Mouse (Mus musculus) B cell, adult 2 months (primary cell): ENCODE data around the gene Relb.

Experiments used
- DNase-seq, 2 experiments: peaks; one replicate each; pipeline ENCODE4 v3.0.0; 2022

Relb gene

DNA sequence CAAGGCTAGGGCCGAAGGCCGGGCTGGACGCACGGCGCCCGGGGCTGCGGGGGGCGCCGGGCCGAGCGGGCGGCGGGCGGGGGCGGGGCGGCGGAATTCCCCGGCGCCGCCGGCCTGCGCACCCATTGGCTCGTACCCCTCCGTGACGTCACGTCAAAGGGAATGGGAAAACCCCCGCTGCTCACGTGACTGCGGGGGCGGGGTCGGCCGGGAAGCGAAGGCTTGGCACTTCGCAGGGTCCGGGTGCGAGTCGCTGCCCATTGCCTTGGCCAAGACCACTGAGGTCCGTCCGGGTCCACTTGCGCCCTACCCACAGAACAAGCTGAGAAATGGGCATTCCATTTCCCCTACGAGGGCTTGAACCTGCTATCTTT is at the start of gene Relb:
Gene Relb, minus strand, starts transcription at position 78 of the 374 bp plus-strand sequence.
- peak; percentile 98 for DNase-seq

DNA sequence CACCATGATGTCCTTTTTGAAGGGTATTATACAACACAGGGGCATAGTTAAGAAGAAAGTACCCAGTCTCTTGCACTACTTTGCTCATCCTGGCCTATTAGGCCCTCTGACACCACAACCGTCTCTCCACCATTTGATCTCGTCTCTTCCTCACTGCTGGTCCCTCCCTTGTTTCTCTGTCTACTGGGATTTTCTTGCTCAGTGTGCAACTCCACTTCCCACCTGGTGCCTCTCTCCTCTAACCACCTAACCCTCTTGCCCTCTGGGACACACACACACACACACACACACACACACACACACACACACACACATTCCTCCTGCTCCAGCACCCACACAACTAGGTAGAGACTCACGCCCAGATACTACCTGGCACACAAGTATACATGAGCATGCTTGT is 49.7 kb upstream of the Relb start:
- no peak for DNase-seq

DNA sequence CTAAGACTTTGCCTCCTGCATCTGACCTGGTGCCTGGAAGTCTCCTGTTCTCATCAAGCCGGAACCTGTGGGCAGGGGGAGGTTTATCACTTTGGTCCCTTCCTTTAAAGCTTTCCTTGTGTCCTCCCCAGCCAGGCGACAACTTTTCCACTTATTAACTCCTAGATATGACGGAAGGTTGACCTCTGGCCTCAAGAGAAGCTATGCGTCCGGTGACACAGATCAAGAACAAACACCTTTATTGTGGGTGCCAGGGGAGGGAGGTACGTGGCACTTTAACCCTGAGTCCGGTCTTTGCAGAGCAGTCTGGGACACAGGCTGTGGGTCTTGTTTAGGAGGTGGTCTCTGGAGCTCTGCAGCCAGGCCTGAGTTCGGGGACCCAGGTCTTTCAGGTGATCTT is 48.6 kb upstream of the Relb start, which contains the start of gene Apoc2:
Gene Apoc2, minus strand, starts transcription at position 70 of the 400 bp plus-strand sequence.
- DNase-seq = no peak

DNA sequence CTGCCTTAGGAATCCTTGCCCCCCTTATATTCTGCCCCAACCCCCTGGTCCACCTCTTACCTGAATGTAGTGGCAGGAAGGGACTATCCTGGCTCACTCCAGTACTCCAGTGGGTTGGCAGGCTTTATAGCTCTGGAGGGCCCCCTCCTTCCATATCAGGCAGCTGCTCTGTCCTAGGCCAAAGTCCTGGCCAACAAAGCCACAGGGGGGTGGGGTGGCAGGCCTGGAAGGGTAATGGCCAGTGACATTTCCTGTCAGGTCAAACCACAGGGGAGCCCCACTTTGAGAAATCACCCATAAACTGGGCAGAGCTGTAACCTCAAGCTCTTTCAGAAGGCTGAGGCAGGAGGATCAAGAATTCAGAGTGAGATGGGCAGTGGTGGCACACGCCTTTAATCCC is 47.4 kb upstream of the Relb start:
- DNase-seq = no peak

DNA sequence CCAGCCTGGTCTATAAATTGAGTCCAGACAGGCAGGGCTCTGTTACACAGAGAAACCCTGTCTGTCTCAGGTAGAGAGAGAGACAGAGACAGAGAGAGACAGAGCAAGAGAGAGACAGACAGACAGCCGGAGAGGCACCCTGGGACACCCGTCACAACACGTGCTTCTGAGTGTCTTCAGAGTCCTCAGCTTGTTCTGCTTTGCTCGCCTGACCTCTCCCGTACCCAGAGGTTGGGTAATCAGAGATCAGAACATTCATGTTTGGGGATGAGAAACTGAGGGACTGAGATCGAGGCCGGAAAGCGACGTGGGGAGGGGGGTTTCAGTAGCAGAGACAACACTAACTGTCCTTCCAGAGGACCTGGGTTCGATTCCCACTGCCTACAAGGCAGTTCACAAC is 46.6 kb upstream of the Relb start:
- no peak for DNase-seq

DNA sequence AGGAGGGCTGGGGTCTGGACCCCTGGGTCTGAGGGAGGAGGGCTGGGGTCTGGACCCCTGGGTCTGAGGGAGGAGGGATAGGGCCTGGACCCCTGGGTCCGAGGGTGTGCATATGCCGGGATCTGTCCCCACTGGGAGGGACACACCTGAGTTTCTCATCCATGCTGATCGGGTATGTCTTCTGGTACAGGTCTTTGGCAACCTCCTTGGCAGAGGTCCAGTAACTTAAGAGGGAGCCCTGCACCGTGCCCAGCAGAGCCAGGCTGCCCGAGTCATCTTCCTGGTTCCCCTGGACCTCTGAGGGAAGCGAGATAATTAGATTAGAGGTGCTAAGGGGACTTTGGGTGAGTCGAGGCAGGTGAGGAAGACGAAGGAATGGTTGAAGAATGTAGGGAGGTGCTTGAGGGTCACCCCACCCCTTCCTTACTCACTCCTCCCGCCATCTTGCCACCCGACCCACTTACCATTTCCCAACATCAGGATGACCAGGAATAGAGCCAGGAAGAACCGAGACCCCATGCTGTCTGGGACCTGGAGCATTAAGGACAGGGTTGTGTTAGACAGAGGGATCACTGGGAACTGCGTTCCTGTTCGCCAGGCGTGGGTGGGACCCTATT is 44.0 kb upstream of the Relb start:
- no peak for DNase-seq

DNA sequence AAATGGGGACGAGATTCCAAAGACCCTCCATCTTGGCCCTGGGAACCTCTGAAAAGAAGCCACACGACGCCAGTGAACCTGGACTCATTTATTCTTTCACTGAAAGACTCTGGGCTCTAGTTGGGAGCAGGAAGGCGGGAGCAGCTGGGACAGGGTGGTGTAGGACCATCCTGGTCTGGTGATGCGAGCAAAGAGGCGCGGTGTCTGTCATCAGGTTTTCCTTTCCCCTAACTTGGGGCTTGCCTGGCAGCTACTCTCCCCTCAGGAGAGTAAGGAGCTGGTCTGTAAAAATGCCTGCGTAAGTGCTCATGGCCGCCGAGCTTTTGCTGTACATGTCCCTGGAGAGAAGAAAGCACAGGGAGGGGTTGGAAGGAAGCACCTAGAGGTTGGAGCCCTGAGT is 42.3 kb upstream of the Relb start:
- no peak for DNase-seq

DNA sequence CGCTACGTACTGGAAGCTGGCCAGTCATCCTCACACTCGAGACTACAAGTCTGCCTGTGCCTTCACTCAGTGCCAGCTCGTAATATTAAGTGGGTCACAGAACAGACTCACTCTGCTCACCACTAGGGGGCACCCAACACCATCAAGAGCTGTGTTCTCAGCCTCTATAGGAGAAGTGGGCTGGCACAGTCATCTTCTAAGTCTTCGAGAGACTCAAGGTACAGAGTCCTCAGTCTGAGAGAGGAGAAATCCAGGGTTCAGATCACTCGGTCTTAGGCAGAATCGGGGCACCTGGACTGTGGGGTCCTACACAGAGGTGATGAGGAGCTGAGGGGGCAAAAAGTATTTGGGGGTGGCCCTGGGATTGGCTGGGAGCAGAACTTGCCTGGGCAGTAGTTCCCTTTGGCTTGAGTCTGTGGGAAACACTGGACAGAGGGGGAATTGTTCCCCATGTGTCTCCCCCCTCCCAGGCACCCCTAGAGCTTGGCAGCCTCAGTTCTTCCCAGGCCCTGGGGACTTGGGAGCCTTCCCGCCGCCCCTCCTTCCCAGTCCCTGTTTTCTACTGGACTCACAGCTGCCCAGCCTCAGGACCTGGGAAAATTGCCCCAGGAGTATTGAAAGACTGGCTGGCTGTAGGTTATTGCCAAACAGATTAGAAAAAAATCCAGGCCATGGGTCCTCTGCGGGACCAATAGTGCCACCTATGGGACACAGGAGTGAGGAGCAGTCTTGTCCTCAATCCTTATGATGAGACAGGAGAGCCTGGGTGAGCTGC is 39.9 kb upstream of the Relb start:
- DNase-seq = peak; percentile 94 to 95

DNA sequence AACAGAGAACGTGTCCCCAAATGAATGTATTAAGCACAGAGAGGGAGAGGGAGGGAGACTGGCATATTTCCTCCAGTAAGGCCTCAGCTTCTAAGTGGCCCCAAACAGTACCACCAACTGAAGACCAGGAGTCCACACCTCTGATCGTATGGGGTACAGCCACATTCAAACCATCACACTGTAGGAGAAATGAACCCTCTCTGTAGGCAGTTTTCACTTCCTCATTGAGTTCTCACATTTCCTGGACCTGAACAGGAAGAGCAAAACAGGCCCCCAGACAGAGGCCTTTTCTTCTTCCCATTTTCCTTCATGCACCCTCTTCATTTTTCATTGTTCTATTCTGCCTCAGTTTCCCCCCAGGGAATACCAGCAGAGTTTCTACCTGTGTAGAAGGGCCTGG is 38.2 kb upstream of the Relb start:
- peak; percentile 43 to 45 for DNase-seq

GRCm38 (mm10) chr7:19666750-19667149 is 37.5 kb upstream of the Relb start:
- peak; percentile 13 to 24 for DNase-seq

- peak; percentile 97 for DNase-seq
Measured at GRCm38 (mm10) chr7:19664955-19665841, 36.0 kb upstream of the Relb start, which contains the start of gene Clptm1. Clptm1 (minus strand) TSS chr7:19665033.

DNA sequence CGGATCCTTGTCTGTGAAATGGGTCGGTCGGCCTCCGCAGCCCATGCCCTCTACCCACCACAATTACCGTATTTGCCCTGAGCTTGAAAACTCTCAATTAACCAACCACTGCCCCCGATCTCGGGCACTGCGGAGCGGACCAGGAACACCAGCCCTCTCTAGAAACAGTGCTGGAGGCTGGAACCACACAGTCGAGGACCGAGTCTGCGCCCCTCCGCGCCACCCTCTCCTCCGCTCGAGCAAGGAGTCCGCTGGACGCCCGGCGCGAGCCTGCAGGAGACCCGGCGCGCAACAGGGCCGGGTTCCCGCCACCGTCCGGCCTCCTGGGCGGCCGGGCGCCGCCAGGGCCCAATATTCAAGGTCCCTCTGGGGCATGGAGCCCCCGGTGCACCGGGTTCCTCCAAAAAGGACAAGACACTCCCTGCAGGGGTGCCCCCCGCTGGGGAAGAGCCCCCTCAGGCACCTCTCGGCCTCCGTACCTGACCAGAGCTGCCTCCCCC is 35.3 kb upstream of the Relb start:
- DNase-seq = no peak

DNA sequence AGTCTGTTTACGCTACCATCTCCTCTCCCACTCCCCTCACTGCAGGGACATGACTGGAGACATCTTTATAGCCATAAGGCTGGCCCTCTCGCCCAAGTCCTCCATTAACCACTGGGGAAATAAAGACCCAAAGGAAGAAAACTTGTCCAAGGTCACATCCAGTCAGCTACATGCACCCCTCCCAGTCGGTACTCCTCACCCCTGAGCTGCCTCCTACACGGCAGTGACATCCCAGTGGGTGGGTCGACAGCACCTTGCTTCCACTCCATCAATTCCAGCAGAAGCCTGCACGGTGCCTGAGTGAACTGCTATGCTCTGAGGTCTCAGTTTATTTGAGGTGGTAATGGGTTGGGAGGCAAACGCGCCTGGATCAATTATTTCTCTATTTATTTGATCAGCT is 34.7 kb upstream of the Relb start:
- no peak for DNase-seq

GRCm38 (mm10) chr7:19652614-19653013 is 23.4 kb upstream of the Relb start:
- no peak for DNase-seq

GRCm38 (mm10) chr7:19651063-19651786 is 22.0 kb upstream of the Relb start:
- DNase-seq = no peak

DNA sequence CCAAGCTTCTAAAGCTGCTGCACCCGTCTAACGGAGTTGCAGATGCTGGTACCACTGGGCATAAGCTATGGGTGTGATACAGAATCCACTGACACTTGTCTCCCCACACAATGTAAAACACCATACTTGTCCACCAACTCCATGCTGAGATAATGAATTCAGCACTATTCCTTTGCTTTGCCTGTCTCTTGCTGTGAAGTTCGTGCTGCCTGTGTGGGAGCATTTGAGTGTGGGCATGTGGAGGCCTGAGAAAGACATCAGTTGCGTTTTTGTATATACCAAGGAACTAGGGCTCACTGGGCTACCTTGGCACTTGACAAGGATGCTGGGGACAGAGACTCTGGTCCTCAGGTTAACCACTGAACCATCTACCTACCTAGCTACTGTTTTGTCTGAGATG is 12.0 kb upstream of the Relb start:
- DNase-seq = no peak

DNA sequence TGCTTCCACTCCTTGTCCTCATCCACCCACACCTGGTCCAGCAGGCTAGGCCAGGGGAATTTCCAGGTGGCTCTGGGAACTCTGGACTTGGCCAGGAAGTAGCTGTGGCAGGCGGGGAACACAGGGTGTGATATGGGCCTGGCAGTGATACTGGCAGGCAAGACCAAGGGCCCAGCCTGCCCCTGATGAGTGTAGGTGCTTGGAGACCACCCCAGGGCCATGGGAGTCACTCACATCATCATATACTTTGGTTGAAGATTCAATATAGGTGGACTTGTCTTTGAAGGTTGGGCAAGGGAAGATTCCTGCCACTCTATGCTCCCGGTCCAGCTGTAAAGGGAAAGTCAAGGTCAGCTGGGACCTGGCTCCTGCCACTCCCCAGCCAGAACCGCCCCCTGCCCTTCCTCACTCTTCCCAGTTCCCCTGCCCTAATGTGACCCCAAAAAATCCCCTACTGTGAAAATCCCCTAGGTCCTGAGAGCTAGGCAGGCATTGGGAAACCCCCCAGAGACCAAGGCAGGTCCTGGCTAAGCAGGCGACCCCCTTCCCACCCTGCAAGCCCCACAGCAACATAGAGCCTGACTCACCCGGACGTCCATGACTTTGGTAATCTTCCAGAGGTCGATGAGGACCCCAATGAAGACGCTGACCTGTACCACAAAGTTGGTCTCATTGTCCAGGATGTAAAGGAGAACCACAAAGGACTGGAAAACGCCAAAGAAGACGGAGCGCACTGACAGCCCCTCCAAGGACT is 6.0 kb upstream of the Relb start:
- no peak for DNase-seq

- no peak for DNase-seq
Measured at GRCm38 (mm10) chr7:19634591-19634990, 5.4 kb upstream of the Relb start.

GRCm38 (mm10) chr7:19633855-19634254 is 4.6 kb upstream of the Relb start:
- no peak for DNase-seq

DNA sequence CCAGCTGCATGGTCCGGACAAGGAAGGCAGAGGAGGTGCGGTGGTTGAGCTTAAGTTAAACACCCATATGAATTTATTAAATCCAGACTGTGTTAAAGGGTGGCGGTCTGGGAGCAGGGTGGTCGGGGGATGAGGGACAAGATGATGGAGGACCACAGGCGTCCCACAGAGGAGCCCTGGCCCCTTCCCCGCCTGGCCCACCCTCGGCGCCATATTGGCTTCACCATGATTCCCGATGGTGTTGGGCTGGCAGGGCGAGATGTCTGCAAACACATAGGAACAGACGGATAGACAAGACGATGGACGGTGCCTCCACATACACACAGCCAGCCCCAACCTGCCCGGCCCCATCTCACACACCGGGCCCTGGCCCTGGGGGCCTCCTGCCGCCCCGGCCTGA is 4.0 kb upstream of the Relb start:
- no peak for DNase-seq

- DNase-seq = no peak
Measured at GRCm38 (mm10) chr7:19632720-19633119, 3.5 kb upstream of the Relb start.

DNA sequence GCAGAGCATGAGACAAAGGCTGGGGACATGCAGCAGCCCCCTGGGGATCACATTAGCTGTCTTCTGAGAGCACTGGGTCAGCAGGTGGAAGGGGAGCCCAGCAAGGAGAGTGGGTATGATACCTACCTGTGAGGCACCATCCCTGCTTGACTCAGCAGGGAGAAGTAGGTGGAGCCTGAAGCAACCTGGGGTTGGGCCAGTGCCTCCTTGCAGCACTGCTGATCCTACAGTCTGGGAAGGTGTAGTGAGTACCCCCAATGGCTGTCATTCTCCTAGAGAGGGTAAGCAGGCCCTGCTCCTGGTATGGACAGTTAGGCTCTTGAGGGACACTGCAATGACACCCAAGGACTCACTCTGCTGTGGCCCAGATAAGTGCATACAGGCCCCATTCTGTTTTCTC is 3.0 kb upstream of the Relb start:
- DNase-seq = no peak
